Mouse (Mus musculus) ovary, postnatal 10 days (tissue): ENCODE measurements around the gene Rap2b.
A peak's percentile ranks its signal among the peaks of the same experiment; 100 is the strongest.

Experiments used
- DNase-seq: peaks from one replicate; pipeline ENCODE4 v3.0.0; 2022; ENCODE audit warnings: low spot score

Gene Rap2b

DNA sequence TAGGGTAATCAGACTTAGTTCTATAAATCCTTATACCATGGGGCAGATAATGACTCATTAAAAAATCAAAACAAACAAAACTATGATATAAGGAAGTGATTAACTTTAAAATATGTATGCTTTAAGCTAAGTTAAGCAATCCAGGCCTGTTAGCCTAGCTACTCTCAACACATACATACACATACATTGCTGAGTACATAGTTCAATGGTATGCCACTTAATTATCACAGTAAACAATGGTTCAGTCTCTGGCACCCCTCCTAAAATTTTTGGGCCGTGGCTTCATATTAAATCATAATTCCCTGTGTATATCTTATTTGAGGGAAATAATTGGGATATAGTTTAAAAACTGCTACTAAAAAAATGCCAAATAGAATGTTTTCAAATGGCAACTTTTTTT is at the start of gene Rap2b:
Gene Rap2b (plus strand): TSS at position 301 of the 400 bp plus-strand sequence.
- no peak for DNase-seq

DNA sequence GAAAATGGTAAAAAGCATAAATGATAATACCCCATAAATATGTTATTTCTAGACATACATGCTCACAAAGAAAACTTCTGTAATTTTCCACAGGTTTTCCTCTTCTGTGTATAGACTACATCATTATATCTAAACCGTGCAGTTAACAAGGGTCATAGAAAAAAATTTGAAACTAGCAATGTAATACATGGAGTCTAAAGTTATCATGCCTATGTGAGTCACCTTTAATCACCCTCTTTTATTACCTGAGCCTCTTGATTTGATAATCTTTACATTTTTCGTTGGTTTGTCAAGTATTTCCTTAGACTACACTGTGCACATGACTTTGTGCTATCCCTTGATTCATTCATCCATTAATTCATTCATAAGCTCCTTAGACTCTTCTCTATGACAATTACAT is 46.4 kb upstream of the Rap2b start:
- no peak for DNase-seq

DNA sequence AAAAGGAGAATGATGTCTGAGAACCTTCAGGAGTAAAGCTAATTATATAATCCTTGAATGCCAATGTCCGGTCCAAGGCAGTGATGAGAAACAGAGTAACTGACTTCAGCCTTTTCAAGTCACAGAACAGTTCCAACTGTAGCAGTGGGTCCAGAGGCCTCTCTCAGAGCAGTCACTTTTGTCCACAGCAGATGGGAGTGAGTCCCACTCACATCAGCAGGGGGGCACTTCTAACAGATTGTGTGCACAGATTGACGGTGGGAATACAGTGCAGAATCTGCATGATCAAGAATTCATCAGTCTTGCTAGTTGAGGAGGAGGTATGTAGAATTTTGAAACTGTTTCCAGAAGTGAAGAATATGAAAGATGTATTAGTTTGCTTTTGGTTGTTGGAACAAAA is 41.4 kb upstream of the Rap2b start:
- no peak for DNase-seq

DNA sequence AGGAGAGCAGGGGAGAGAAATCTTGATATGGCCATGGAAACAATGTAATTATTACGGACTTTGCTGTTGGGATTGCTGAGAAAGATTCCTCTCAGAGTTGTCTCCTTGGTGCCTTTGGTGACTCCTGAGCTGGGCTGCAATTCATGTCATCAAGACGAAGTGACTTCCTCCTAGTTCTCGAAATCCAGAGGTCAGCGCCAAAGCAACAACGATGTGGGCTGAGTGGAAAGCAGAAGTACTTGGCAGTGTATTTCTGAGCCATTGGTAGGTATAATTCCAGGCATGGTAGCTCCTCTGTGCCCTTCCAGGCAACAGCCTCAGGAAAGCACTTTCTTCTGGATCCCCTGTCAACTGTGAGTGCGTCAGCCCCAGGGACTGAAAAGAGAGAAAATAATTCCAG is 39.8 kb upstream of the Rap2b start:
- DNase-seq, result no peak

DNA sequence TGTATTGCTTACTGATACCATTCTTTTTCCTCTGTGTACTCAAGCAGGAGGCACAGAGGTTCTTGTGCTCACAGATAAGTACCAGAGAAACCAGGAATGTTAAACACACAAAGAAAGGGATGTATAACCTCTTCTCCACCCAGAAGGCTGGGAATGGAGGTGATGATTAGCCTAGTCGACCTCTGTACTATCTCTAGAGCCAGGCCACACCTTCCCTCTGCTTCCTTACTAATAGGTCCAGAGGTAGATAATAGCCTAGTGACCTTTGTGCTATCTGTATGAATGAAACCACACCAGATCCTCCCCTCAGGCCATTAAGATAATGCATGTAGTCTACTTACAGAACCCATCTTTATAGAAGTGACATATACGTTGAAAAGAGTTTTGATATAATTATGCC is 25.2 kb upstream of the Rap2b start:
- DNase-seq, result no peak

DNA sequence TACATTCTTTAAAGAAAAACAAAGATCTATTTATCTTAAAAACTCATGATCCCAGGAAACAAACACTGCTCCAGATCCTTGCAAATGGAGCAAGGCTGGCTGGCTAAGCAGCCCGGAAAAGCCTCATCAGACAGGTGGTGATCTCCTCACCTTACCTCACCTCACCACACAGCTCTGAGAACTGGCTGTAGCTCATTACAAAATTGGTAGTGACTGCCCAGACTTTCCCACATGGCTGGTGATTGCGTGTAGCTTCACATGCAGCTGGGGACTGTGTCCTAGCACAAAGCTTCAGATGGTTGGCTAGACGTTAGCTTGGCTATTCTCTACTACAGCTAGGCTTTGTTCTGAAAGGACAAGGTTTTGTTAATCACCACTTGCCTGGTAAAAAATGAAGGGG is 24.2 kb upstream of the Rap2b start:
- DNase-seq, result no peak

DNA sequence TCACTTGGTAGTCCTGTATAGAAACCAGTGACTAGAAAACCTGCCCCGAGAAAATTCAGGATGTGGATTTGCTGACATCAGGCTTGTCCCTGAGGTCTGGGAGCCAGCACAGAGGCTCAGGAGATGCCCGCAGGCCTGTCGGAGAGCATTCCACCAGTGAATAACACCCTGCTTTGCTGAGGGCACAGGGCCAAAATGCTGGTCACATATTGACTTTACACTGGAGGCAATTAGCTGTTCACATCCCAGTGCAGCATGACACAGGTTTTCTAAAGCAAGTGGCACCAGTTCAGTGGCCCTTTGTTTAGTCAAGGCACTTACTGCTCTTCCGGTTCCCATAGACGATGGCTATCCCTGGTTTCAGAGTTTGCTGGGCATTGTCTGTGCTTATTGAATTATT is 21.1 kb upstream of the Rap2b start:
- no peak for DNase-seq

DNA sequence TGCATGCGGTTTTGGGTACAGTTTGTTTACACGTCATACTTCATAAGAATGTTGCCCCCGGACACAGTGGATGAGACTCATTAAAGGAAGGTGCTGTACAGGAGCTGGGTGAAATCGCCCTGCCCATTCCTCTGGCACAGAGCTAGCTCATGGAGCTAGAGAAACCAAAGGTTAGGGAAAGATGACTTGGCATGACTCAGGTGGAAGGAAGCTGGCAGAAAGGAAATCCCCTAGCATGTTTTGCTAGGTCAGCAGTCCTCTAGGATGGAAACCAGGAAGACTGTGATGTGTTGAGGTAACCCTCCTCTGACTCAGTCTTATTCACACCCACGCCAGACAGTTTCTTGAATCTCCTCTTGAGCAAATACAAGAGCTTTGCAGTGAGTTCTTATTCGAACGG is 17.4 kb upstream of the Rap2b start:
- no peak for DNase-seq

DNA sequence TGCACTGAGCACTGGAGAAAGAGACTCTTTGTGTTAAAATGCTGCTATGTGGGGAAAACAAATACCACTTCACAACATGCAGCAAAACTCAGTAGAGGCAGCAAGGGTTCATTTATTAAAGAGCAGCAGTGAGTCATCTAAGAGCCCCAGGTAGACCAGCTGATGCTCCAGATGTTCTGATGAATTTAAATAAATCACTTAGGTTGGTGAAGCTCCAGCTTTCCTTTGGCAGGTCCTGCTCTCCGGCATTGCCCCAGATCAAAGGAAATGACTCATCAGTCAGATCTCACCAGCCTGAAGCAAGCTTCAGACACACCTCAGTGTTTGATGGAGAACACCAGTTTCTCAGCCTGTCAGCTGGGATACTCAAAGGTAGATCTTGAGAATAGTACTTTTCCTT is 15.8 kb upstream of the Rap2b start:
- DNase-seq, result no peak

DNA sequence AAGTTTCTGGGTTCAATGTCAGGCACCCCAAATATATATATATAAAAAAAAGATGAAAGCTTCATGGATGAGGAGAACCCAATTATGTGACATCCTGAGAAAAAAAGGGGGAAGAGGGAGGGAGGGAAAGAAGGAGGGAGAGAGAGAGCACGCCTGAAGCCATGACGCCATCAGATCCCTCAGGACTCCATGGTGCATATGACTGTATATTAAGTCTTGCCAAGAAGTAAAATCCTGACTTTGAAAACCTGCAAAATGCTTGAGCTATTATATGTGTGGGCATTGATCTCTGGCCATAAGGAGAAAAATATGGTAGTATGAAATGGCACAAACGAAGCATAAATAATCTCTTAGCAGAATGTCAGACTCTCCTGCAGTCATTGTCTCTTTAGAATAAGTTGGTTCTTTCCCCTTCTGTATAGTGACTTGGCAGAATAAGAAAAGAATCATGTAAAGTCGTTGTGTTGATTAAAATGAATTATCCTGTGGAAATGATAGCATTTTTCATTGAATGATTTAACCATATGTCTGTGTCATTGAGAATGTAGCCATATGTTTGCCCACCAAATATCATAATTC is 13.3 kb upstream of the Rap2b start:
- no peak for DNase-seq

DNA sequence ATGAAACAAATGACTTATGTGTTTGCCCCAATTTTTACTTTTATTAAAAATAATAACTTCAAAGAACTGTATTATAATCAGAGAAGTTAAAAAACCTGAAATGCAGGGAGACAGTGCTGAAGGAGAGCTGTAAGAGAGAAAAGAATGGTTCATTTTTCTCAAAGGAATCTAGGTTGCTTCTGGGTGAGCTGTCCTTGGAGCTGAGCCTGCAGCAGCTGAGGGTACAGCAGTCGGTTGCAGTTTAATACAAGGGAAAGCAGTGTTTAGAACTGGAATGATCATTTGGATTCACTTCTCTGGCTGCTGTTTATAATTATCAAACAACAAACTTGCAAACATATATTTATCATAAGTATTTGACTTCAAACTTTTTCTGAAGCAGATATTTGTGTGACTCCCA is 12.0 kb upstream of the Rap2b start:
- DNase-seq, result no peak

DNA sequence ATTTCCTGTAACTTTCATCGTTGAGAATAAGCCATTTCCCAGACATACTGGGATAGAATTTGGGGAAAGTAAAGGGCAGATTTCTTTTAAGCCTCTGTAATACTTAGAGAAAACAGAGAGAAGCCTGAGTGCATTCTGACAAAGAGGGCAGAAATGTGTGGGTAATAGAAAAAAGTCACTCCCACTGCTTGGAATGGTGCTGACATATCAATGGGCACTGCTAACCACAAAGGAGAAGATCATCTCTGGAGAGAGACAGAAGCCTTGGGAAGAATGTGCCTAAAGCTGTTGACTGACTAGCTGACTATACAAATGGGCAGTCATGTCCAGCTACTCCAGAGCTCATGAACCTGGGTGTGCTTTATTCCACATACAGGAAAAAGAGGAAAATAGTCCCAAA is 6.0 kb upstream of the Rap2b start:
- DNase-seq, result no peak

DNA sequence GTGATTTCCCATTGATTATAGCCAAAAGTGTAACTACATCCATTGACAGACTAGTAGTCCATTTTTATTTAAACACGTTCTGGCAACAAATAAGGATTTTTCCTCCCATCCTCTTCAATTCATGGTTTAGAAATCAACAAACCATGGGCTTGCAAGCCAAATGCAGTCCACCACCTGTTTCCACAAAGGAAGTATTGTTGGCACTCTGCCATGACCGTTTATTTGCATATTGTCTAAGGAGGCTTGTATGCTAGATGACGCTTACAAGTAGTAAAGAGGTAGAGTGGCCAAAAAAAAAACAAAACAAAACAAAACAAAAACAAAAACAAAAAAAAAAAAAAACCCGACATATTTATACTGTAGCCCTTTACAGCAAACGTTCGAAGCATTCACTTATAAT is 3.3 kb upstream of the Rap2b start:
- no peak for DNase-seq

DNA sequence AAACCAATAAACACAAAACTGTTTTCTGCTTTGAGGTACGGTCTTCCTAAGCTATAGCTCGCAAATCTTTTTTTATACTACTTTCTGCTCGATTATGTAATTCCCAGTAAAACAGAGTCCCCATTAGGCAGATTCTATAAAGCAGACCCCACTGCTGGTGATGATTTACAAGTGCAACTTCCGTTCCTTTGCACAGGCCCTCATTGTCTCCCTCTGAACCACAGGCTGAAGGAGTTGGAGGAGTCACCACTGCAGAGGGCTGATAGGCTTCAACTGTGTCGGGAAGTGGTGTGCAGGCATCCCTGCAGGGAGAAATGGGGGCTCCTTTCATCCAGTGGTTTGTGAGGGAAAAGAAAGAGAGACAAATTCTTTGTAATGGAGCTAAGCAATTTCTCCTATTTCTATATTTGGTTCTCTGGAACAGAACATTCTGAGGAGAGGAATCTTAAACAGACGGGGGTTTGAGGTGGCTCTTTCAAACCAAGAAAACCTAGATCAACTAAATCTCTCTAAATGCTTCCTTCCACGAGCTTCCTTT is 2.6 kb upstream of the Rap2b start:
- no peak for DNase-seq

DNA sequence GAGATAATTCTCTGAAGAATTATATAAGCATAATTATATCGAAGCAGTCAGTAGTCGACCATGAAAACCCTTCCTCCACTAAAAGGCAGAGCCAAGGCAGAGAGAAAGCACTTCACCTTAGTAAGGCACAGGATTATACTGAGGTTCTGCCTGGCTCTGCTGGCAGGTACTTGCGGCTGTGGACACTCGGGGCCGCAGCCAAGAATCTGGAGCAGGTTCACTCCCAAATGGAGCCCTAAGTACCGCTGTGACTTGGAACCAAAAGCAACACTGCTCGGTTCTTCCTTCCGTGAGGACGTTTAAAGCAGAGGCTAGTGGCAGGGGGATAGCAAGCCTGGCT is 1.4 kb downstream of the Rap2b start:
- DNase-seq, result no peak

DNA sequence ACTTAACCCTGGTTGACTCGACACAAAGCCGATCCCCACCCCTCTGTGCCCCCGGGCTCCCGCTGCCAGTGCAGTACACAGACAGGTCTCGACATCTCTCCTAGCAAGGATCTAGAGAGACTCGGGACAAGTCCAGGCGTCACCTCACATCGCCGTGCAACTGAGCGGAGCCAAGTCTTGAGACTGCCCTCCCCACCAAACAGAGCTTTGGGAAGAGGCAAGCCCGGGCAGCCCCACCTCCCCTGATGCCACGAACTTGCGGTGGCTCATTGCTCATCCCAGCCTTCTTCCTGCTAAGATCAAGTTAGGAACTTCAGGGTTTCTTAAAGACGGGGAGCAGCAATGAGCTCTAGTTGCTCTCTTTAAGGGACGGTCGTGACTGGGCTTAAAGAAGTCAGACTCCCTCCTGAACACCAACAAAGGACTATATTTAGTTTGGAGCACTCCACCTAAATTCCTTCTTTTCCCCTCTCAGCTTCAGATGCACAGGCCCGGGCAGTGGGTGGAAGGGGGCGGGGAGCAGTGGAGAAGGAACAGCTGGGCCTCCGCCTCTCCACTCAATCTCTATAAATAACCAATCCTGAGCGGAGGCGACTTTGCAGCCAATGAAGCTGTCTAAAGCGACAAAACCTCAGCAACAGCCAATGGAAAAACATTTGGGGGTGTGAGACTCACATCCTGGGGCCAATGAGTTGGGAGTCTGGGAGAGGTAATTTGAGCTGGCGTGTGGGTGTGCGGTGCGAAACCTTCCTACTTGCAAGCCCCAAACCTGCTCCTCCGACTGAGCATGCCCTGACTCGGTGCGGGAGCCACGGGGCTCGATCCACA is 1.9 kb downstream of the Rap2b start:
- DNase-seq, result peak; percentile 70

DNA sequence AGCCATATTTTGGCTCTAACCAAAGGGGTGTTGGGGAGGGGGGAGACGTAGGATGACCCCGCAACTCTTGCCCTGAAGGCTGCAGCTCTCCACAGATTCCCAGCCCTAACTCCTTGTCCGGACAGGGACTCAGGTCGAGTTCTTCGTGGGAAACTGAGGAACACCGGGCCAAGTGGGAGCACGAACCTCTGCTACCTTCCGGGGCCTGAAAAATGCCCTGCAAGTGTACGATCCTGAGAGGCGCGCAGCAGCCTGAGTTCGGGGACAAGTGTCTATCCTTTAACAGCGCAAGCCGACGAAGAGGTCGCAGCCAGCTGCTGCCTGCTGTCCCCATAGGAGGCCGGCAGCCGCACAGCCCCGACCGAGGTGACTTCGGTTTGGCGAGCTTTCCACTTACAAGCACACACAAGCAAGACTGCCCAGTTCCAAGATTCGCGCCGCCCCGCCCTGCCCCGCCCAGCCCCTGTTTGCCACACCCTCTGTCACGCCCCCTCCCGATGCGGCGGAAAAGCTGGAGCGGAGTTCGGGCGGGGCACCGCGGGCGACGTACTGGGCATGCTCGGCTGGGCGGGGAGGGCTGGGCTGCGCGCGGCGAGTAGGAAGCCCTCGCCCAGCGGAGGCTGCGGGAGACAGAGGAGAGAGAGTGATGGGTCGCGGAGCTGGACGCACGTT is 2.7 kb downstream of the Rap2b start:
- peak; percentile 89 for DNase-seq

DNA sequence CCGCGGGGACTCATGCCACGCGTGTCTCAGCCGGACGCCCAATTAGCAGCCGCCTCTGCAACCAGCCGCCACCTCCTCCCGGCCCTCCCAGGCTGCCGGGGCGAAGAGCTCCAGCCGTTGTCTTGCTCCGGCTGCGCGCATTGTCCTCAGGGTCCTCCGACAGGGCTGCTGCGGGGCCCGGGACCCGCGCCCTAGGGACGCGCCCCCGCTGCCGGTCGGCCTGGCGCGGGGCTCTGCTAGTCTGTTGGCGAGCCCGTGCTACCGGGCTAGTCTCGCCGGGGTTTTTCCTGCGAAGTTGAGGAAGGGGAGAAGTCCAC is 3.2 kb downstream of the Rap2b start:
- DNase-seq, result no peak

DNA sequence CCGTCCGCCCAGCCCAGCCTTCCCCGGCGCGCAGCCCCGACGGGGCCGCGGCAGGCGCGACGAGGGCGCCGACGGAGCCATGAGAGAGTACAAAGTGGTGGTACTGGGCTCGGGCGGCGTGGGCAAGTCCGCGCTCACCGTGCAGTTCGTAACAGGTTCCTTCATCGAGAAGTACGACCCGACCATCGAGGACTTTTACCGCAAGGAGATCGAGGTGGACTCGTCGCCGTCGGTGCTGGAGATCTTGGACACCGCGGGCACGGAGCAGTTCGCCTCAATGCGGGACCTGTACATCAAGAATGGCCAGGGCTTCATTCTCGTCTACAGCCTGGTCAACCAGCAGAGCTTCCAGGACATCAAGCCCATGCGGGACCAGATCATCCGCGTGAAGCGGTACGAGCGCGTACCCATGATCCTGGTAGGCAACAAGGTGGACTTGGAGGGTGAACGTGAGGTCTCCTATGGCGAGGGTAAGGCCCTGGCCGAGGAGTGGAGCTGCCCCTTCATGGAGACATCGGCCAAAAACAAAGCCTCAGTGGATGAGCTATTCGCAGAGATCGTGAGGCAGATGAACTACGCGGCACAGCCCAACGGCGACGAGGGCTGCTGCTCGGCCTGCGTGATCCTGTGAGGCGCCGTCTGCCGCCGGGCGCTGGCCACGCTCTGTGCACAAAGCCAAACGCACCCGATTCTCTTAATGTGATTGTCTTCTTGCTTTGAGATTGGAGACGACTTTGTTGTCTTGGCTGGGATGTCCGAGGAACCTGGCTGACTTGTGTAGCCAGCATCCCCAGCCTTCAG is 3.7 kb downstream of the Rap2b start:
- DNase-seq, result peak; percentile 28

DNA sequence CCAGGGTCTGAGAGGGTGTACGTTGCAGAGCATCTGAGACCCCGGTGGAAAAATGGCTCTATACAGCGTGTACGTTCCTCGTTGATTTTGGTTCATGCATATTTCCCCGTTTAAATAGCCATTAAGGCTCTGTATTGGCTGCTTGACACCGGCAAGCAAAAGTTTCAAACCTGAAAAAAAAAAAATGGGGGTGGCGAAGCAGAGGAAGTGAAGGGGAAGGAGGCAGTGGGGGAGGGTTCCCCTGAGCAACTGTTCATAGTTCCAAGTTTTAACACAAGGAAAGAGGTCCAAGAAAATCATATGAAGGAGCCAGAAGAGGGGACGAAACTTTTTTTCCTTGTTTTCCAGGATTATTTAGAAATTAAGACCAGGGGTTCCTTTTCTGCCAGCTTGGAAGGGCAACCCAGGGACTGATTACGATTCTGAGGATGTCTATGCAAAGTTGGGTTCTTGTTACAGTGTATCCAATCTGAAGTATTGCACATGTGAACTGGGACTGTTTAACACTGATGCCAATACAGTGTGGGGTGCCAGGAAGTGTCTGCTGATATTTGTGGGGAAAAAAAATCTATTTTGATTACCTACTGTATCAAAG is 4.4 kb downstream of the Rap2b start, which contains the start of gene B430305J03Rik:
Gene B430305J03Rik (minus strand): TSS at position 173 of the 595 bp plus-strand sequence.
- DNase-seq, result no peak

DNA sequence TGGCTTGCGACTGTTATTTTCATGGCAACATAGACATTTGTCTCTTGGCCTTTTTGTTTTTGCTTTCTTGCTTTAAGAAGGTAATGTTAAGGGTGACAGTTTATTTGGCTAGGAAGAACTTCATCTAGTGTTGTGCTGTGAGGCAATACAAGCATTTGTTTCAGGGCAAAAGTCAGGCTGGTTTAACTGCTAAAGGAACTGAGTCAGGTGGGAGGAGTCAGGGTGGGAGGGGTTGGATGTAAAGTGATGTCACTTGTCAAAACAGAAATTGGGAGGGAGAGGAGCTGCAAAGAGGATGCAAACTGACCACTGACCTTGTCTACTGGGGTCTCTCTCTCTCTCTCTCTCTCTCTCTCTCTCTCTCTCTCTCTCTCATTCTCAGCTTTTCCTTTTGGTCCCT is 7.0 kb downstream of the Rap2b start:
- no peak for DNase-seq

DNA sequence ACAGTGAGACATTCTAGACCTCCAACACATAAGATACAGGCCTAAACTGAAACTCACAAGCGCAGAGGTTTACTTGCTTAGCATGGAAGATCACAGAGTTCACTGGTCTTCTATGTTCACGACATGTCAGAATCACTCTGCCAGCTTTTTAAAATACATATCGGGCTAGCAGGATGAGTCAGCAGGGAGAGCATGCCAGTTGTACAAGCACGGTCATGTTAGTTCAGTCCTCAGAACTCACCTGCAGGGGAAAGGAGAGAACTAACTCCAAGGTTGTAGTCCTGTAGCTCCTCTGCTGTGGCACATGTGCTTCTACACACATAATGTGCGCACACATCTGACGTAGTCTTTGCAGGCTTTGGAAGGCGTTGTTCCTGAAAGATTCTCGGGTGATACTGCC is 14.6 kb downstream of the Rap2b start:
- DNase-seq, result no peak
